Mouse (Mus musculus): ENCODE data around the gene Dcaf5. TPM values are rescaled to one million over a fixed set of nuclear protein-coding genes. Genes with fewer than 3 reads are reported as not detected.

The Dcaf5 gene
- total RNA-seq, 2 experiments from 2014 or later = 75.9 to 80.7 TPM

GRCm38 (mm10) chr12:80375721-80376120 lies 60.7 kb downstream of the Dcaf5 start:
- intact Hi-C loops (cut with DNase I) = no loop called here
- H3K4me3 ChIP-seq = no peak overlapping the region
- H3K27ac ChIP-seq = no peak overlapping the region
- no peak for DNase-seq (ENCODE audit: extremely low spot score in 1 of 2, low spot score in 2 of 2)
- TF ChIP-seq CTCF (IDR thresholded peaks at IDR 0.05) = no peak

GRCm38 (mm10) chr12:80374736-80375135 lies 61.7 kb downstream of the Dcaf5 start:
- intact Hi-C loops (cut with DNase I) = loop anchor here (5.0 kb wide), 1 partner anchor 117 kb away; no protein-coding TSS in a partner anchor
- no peak overlapping the region for H3K4me3 ChIP-seq
- H3K27ac ChIP-seq = no peak overlapping the region
- no peak for TF ChIP-seq CTCF (IDR thresholded peaks at IDR 0.05)
- no peak for DNase-seq (ENCODE audit: extremely low spot score in 1 of 2, low spot score in 2 of 2)

GRCm38 (mm10) chr12:80372946-80373345 lies 63.5 kb downstream of the Dcaf5 start:
- TF ChIP-seq CTCF (IDR thresholded peaks at IDR 0.05) = no peak
- Histone ChIP-seq H3K27ac (no peak overlapping the region), H3K4me3 (no peak overlapping the region)
- DNase-seq (ENCODE audit: extremely low spot score in 1 of 2, low spot score in 2 of 2) = no peak
- intact Hi-C loops (cut with DNase I) = loop anchor here (5.0 kb wide), 1 partner anchor 116 kb away; no protein-coding TSS in a partner anchor

GRCm38 (mm10) chr12:80367227-80367626 lies 69.2 kb downstream of the Dcaf5 start:
- Histone ChIP-seq H3K27ac (no peak overlapping the region), H3K4me3 (no peak overlapping the region)
- DNase-seq (ENCODE audit: extremely low spot score in 1 of 2, low spot score in 2 of 2) = no peak
- no peak for TF ChIP-seq CTCF (IDR thresholded peaks at IDR 0.05)
- intact Hi-C loops (cut with DNase I) = no loop called here

- DNase-seq (ENCODE audit: extremely low spot score in 1 of 2, low spot score in 2 of 2) = no peak
- no peak for TF ChIP-seq CTCF (IDR thresholded peaks at IDR 0.05)
- Histone ChIP-seq H3K27ac (peak overlapping the region; percentile 69), H3K4me3 (no peak overlapping the region)
- intact Hi-C loops (cut with DNase I) = no loop called here
These were observed 70.4 kb downstream of the Dcaf5 start for GRCm38 (mm10) chr12:80366004-80366480.

GRCm38 (mm10) chr12:80365345-80365744 lies 71.1 kb downstream of the Dcaf5 start:
- intact Hi-C loops (cut with DNase I) = no loop called here
- TF ChIP-seq CTCF (IDR thresholded peaks at IDR 0.05) = no peak
- DNase-seq (ENCODE audit: extremely low spot score in 1 of 2, low spot score in 2 of 2) = no peak
- Histone ChIP-seq H3K4me3 (no peak overlapping the region), H3K27ac (peak overlapping the region; percentile 69)

GRCm38 (mm10) chr12:80361655-80362054 lies 74.7 kb downstream of the Dcaf5 start:
- no peak for TF ChIP-seq CTCF (IDR thresholded peaks at IDR 0.05)
- no peak for DNase-seq (ENCODE audit: extremely low spot score in 1 of 2, low spot score in 2 of 2)
- no peak overlapping the region for H3K4me3 ChIP-seq
- intact Hi-C loops (cut with DNase I) = no loop called here
- no peak overlapping the region for H3K27ac ChIP-seq

GRCm38 (mm10) chr12:80360321-80360720 lies 76.1 kb downstream of the Dcaf5 start:
- intact Hi-C loops (cut with DNase I) = no loop called here
- no peak for TF ChIP-seq CTCF (IDR thresholded peaks at IDR 0.05)
- Histone ChIP-seq H3K27ac (no peak overlapping the region), H3K4me3 (no peak overlapping the region)
- DNase-seq (ENCODE audit: extremely low spot score in 1 of 2, low spot score in 2 of 2) = no peak

GRCm38 (mm10) chr12:80344777-80345231 lies 91.6 kb downstream of the Dcaf5 start:
- no peak overlapping the region for H3K4me3 ChIP-seq
- intact Hi-C loops (cut with DNase I) = loop anchor here (5.0 kb wide), 1 partner anchor 88 kb away; no protein-coding TSS in a partner anchor
- DNase-seq (ENCODE audit: extremely low spot score in 1 of 2, low spot score in 2 of 2) = no peak
- TF ChIP-seq CTCF (IDR thresholded peaks at IDR 0.05) = no peak
- H3K27ac ChIP-seq = peak overlapping the region; percentile 66

- Histone ChIP-seq H3K4me3 (no peak overlapping the region), H3K27ac (peak overlapping the region; percentile 73)
- DNase-seq (ENCODE audit: extremely low spot score in 1 of 2, low spot score in 2 of 2) = peak in 1 of 2 experiments; percentile 23
- no peak; the same call in 1 of the 2 replicates for TF ChIP-seq CTCF (IDR thresholded peaks at IDR 0.05)
- intact Hi-C loops (cut with DNase I) = loop anchor here (5.0 kb wide), 1 partner anchor 84 kb away; no protein-coding TSS in a partner anchor
These were observed 95.5 kb downstream of the Dcaf5 start for GRCm38 (mm10) chr12:80340936-80341335.

GRCm38 (mm10) chr12:80334162-80334561 lies 102.2 kb downstream of the Dcaf5 start:
- no peak overlapping the region for H3K27ac ChIP-seq
- no peak for TF ChIP-seq CTCF (IDR thresholded peaks at IDR 0.05)
- DNase-seq (ENCODE audit: extremely low spot score in 1 of 2, low spot score in 2 of 2) = no peak
- intact Hi-C loops (cut with DNase I) = no loop called here
- no peak overlapping the region for H3K4me3 ChIP-seq

- H3K4me3 ChIP-seq = no peak overlapping the region
- H3K27ac ChIP-seq = no peak overlapping the region
- DNase-seq (ENCODE audit: extremely low spot score in 1 of 2, low spot score in 2 of 2) = no peak
- no peak for TF ChIP-seq CTCF (IDR thresholded peaks at IDR 0.05)
- intact Hi-C loops (cut with DNase I) = no loop called here
These were observed 104.8 kb downstream of the Dcaf5 start for GRCm38 (mm10) chr12:80331634-80332033.

- intact Hi-C loops (cut with DNase I) = no loop called here
- no peak for DNase-seq (ENCODE audit: extremely low spot score in 1 of 2, low spot score in 2 of 2)
- TF ChIP-seq CTCF (IDR thresholded peaks at IDR 0.05) = no peak
These were observed 105.6 kb downstream of the Dcaf5 start for GRCm38 (mm10) chr12:80330819-80331218.

More at GRCm38 (mm10) chr12:80330819-80331218, 105.6 kb downstream of the Dcaf5 start:
- no peak overlapping the region for H3K4me3 ChIP-seq
- no peak overlapping the region for H3K27ac ChIP-seq

Data from left cerebral cortex, adult 2 months (tissue).